Mouse (Mus musculus) MEL (cell line): ENCODE results near the gene Tle1. TPM values are rescaled to one million over a fixed set of nuclear protein-coding genes. Genes with fewer than 3 reads are reported as not detected.
A peak's percentile ranks its signal among the peaks of the same experiment; 100 is the strongest.

Source experiments
- DNase-seq: peaks from one replicate; pipeline ENCODE4 v3.0.0; 2011; ENCODE audit warnings: low read depth, low spot score
- H3K27ac ChIP-seq: 2 replicates; pipeline ENCODE4 v1.5.1; 2012; ENCODE audit warnings: low read depth, mild to moderate bottlenecking, control low read depth, low read length, moderate library complexity; ENCODE audit not compliant: control insufficient read depth
- H3K27me3 ChIP-seq, 2 experiments: fragments of 150-350 bp in 1 of 2; sonication (generic) in 1 of 2; 2 replicates each; pipeline ENCODE4 v1.6.1; 2012; ENCODE audit warnings: low read length in 2 of 2, mild to moderate bottlenecking in 2 of 2, improper control_type of control experiment in 1 of 2, moderate library complexity in 1 of 2; ENCODE audit not compliant: insufficient read depth in 2 of 2, control insufficient read depth in 1 of 2
- H3K36me3 ChIP-seq, 2 experiments: 2 replicates each; pipeline ENCODE4 v1.6.1; 2012 to 2014; ENCODE audit warnings: low read length in 2 of 2, improper control_type of control experiment in 1 of 2, inconsistent platforms in 1 of 2, mild to moderate bottlenecking in 1 of 2; ENCODE audit not compliant: insufficient read depth in 2 of 2, control insufficient read depth in 1 of 2
- H3K4me1 ChIP-seq, 2 experiments: fragments of 150-350 bp in 1 of 2; sonication (generic) in 1 of 2; 2 replicates each; pipeline ENCODE4 v1.6.1; 2012; ENCODE audit warnings: low read length in 2 of 2, improper control_type of control experiment in 1 of 2, mild to moderate bottlenecking in 1 of 2; ENCODE audit not compliant: insufficient read depth in 2 of 2, control insufficient read depth in 1 of 2
- H3K4me3 ChIP-seq, 2 experiments: fragments of 150-350 bp in 1 of 2; sonication (generic) in 1 of 2; 2 replicates each; pipeline ENCODE4 v1.5.1; 2012; ENCODE audit warnings: low read depth in 2 of 2, low read length in 2 of 2, mild to moderate bottlenecking in 2 of 2, moderate library complexity in 2 of 2, control low read depth in 1 of 2, improper control_type of control experiment in 1 of 2; ENCODE audit not compliant: control insufficient read depth in 1 of 2, insufficient read depth in 1 of 2
- H3K79me2 ChIP-seq: 2 replicates; pipeline ENCODE4 v1.6.1; 2012; ENCODE audit warnings: mild to moderate bottlenecking, low read length, moderate library complexity; ENCODE audit not compliant: control insufficient read depth, poor library complexity, insufficient read depth
- H3K9ac ChIP-seq: 2 replicates; pipeline ENCODE4 v1.6.1; 2012; ENCODE audit warnings: low read depth, mild to moderate bottlenecking, control low read depth, low read length, moderate library complexity; ENCODE audit not compliant: control insufficient read depth, poor library complexity, severe bottlenecking
- H3K9me3 ChIP-seq: fragments of 150-350 bp; sonication (generic); replicated peaks from 2 replicates; pipeline ENCODE4 v1.6.1; 2012; ENCODE audit warnings: mild to moderate bottlenecking, low read length, improper control_type of control experiment, moderate library complexity; ENCODE audit not compliant: insufficient read depth
- BHLHE40 ChIP-seq: IDR thresholded peaks from 2 replicates; pipeline ENCODE4 v1.6.1; 2012; ENCODE audit warnings: low read depth, mild to moderate bottlenecking, inconsistent platforms, low read length, improper control_type of control experiment, borderline replicate concordance
- CTCF ChIP-seq, 3 experiments: IDR thresholded peaks in 2 of 3; conservative IDR thresholded peaks in 1 of 3; 2 replicates each; pipeline ENCODE4 v1.5.1; 2011 to 2012; ENCODE audit warnings: low read length in 3 of 3, low read depth in 2 of 3, mild to moderate bottlenecking in 2 of 3, improper control_type of control experiment in 1 of 3, inconsistent platforms in 1 of 3, mixed read lengths in 1 of 3, moderate library complexity in 1 of 3; ENCODE audit not compliant: control insufficient read depth in 1 of 3, insufficient read depth in 1 of 3, poor library complexity in 1 of 3, severe bottlenecking in 1 of 3
- E2F4 ChIP-seq: IDR thresholded peaks from 2 replicates; pipeline ENCODE4 v1.6.1; 2011; ENCODE audit warnings: low read depth, low read length, improper control_type of control experiment, borderline replicate concordance
- EP300 ChIP-seq, 2 experiments: IDR thresholded peaks; 2 replicates each; pipeline ENCODE4 v1.6.1; 2011; ENCODE audit warnings: improper control_type of control experiment in 2 of 2, low read length in 2 of 2, low read depth in 1 of 2, mild to moderate bottlenecking in 1 of 2
- ETS1 ChIP-seq: IDR thresholded peaks from 2 replicates; pipeline ENCODE4 v1.6.1; 2012; ENCODE audit warnings: low read depth, mild to moderate bottlenecking, inconsistent platforms, low read length, improper control_type of control experiment, moderate library complexity
- GABPA ChIP-seq: IDR thresholded peaks from 2 replicates; pipeline ENCODE4 v1.6.1; 2012; ENCODE audit warnings: low read depth, mild to moderate bottlenecking, inconsistent platforms, low read length, improper control_type of control experiment, moderate library complexity
- GATA1 ChIP-seq: IDR thresholded peaks from 2 replicates; pipeline ENCODE4 v1.6.1; 2011; ENCODE audit warnings: low read depth, low read length, improper control_type of control experiment
- HCFC1 ChIP-seq: IDR thresholded peaks from 2 replicates; pipeline ENCODE4 v1.6.1; 2012; ENCODE audit warnings: low read depth, mild to moderate bottlenecking, inconsistent platforms, low read length, improper control_type of control experiment, moderate library complexity
- JUND ChIP-seq: IDR thresholded peaks from 2 replicates; pipeline ENCODE4 v1.6.1; 2011; ENCODE audit warnings: low read depth, mild to moderate bottlenecking, improper control_type of control experiment, low read length
- KAT2A ChIP-seq: conservative IDR thresholded peaks from 2 replicates; pipeline ENCODE4 v1.6.1; 2012; ENCODE audit warnings: low read depth, low read length, improper control_type of control experiment, inconsistent platforms
- MAX ChIP-seq: IDR thresholded peaks from 2 replicates; pipeline ENCODE4 v1.6.1; 2011; ENCODE audit warnings: low read length, improper control_type of control experiment
- MAZ ChIP-seq: IDR thresholded peaks from 2 replicates; pipeline ENCODE4 v1.6.1; 2012; ENCODE audit warnings: low read depth, mild to moderate bottlenecking, inconsistent platforms, low read length, improper control_type of control experiment
- MXI1 ChIP-seq: IDR thresholded peaks from 2 replicates; pipeline ENCODE4 v1.6.1; 2011; ENCODE audit warnings: mild to moderate bottlenecking, low read depth, low read length, improper control_type of control experiment
- NELFE ChIP-seq: IDR thresholded peaks from 2 replicates; pipeline ENCODE4 v1.6.1; 2011; ENCODE audit warnings: low read depth, low read length, improper control_type of control experiment
- NRF1 ChIP-seq: IDR thresholded peaks from 2 replicates; pipeline ENCODE4 v1.6.1; 2014; ENCODE audit warnings: low read depth, mild to moderate bottlenecking, inconsistent platforms, low read length, improper control_type of control experiment, moderate library complexity; ENCODE audit not compliant: poor library complexity, insufficient read depth, severe bottlenecking
- POLR2A ChIP-seq, 2 experiments: IDR thresholded peaks; 2 replicates each; pipeline ENCODE4 v1.6.1; 2011 to 2012; ENCODE audit warnings: low read length in 2 of 2, mild to moderate bottlenecking in 2 of 2, control low read depth in 1 of 2, improper control_type of control experiment in 1 of 2, low read depth in 1 of 2, moderate library complexity in 1 of 2; ENCODE audit not compliant: control insufficient read depth in 1 of 2, insufficient read depth in 1 of 2, poor library complexity in 1 of 2
- POLR2AphosphoS2 ChIP-seq: IDR thresholded peaks from 2 replicates; pipeline ENCODE4 v1.6.1; 2011; ENCODE audit warnings: low read length, improper control_type of control experiment
- POLR2AphosphoS5 ChIP-seq: IDR thresholded peaks from 2 replicates; pipeline ENCODE4 v1.6.1; 2012; ENCODE audit warnings: low read depth, borderline replicate concordance, mild to moderate bottlenecking, inconsistent platforms, low read length, moderate library complexity, mixed read lengths
- SIN3A ChIP-seq: IDR thresholded peaks from 2 replicates; pipeline ENCODE4 v1.6.1; 2012; ENCODE audit warnings: low read length, improper control_type of control experiment, inconsistent platforms
- TAL1 ChIP-seq: IDR thresholded peaks from 2 replicates; pipeline ENCODE4 v1.6.1; 2012; ENCODE audit warnings: mild to moderate bottlenecking, inconsistent platforms, low read length, moderate library complexity, mixed read lengths
- TBP ChIP-seq: IDR thresholded peaks from 2 replicates; pipeline ENCODE4 v1.8.0; 2011; ENCODE audit warnings: low read depth, low read length, improper control_type of control experiment
- TCF12 ChIP-seq: IDR thresholded peaks from 2 replicates; pipeline ENCODE4 v1.6.1; 2014; ENCODE audit warnings: low read depth, mild to moderate bottlenecking, inconsistent platforms, low read length, improper control_type of control experiment, moderate library complexity
- UBTF ChIP-seq: IDR thresholded peaks from 2 replicates; pipeline ENCODE4 v1.6.1; 2012; ENCODE audit warnings: low read depth, mild to moderate bottlenecking, inconsistent platforms, low read length, improper control_type of control experiment, moderate library complexity, borderline replicate concordance; ENCODE audit not compliant: insufficient read depth
- USF1 ChIP-seq: IDR thresholded peaks from 2 replicates; pipeline ENCODE4 v1.6.1; 2014; ENCODE audit warnings: low read depth, mild to moderate bottlenecking, inconsistent platforms, low read length, improper control_type of control experiment, moderate library complexity
- ZMIZ1 ChIP-seq: IDR thresholded peaks from 2 replicates; pipeline ENCODE4 v1.6.1; 2012; ENCODE audit warnings: low read depth, mild to moderate bottlenecking, inconsistent platforms, low read length, improper control_type of control experiment, moderate library complexity
- polyA plus RNA-seq, 2 experiments: library from polyadenylated mRNA; stranded (reverse) in 1 of 2; unstranded in 1 of 2; fragments of >175 nt in 1 of 2; fragments of >200 nt in 1 of 2; gene quantifications; 2 replicates each; pipeline versions ENCODE4 v1.2.1 to v1.2.4; 2012; ENCODE audit warnings: low replicate concordance in 2 of 2, low read depth in 1 of 2; ENCODE audit not compliant: insufficient read length in 2 of 2, insufficient read depth in 1 of 2, missing spikeins in 1 of 2
- total RNA-seq: library from RNA; depleted of rRNA; stranded (reverse); fragments of 300-350 nt; gene quantifications from 2 replicates; pipeline ENCODE4 v1.2.3, GENCODE M21; 2012; rRNA removed

Gene Tle1
- 21.1 TPM in 2 replicates for total RNA-seq
- 10 to 100 TPM in 1 of 2 experiments, not detected in 1; 22.5 TPM for polyA plus RNA-seq

GRCm38 (mm10) chr4:72200559-72201409 lies at the start of gene Tle1:
TSS of gene Tle1 (minus strand) at chr4:72200919.
- peaks cover 4 to 15% of the 10 kb centered on the region in 2 experiments; a peak in 3 of 4 replicates for H3K4me1 ChIP-seq
- DNase-seq = peak; percentile 98
- peak within 1 kb of the TSS; percentile 84 to 96 for H3K4me3 ChIP-seq
- peaks cover 23% of the 10 kb centered on the region for H3K79me2 ChIP-seq
- peaks cover 0 to 30% of the 10 kb centered on the region in 2 experiments; a peak in 2 of 4 replicates for H3K36me3 ChIP-seq
- H3K27me3 ChIP-seq = no peaks in the 10 kb centered on the region
- peak within 1 kb of the TSS; percentile 86 for H3K27ac ChIP-seq
- TF ChIP-seq UBTF (0 out of 2 replicates have a peak, but pooled peaks have one; percentile 42), TCF12 (peak; percentile 60; the same call in 1 of the 2 replicates), MAZ (peak; percentile 91; the same call in 1 of the 2 replicates), NELFE (peak; percentile 77), POLR2AphosphoS2 (peak; percentile 77; the same call in 1 of the 2 replicates), JUND (no peak), CTCF (IDR thresholded peaks at IDR 0.05 in 2 of 3, conservative IDR thresholded peaks at IDR 0.05 in 1 of 3; ENCODE audit: control insufficient read depth in 1 of 3, insufficient read depth in 1 of 3, low read depth in 2 of 3, low read length in 3 of 3, poor library complexity in 1 of 3, severe bottlenecking in 1 of 3) (peak in 1 of 3 experiments; percentile 8; a peak in 2 of 6 replicates), USF1 (0 out of 2 replicates have a peak, but pooled peaks have one; percentile 4), MXI1 (peak; percentile 82), SIN3A (peak; percentile 68), GABPA (no peak), E2F4 (no peak), HCFC1 (peak; percentile 50), MAX (peak; percentile 85), KAT2A (no peak; the same call in 1 of the 2 replicates), ETS1 (0 out of 2 replicates have a peak, but pooled peaks have one; percentile 13), TBP (peak; percentile 33; the same call in 1 of the 2 replicates), BHLHE40 (peak; percentile 91), POLR2A (IDR thresholded peaks at IDR 0.05; ENCODE audit: control insufficient read depth in 1 of 2, insufficient read depth in 1 of 2, low read depth in 1 of 2, low read length in 2 of 2, poor library complexity in 1 of 2) (peak; percentile 74 to 76), POLR2AphosphoS5 (no peak), ZMIZ1 (peak; percentile 65), EP300 (IDR thresholded peaks at IDR 0.05; ENCODE audit: low read depth in 1 of 2, low read length in 2 of 2) (peak in 1 of 2 experiments; percentile 38; a peak in 2 of 4 replicates), NRF1 (0 out of 2 replicates have a peak, but pooled peaks have one; percentile 18), TAL1 (no peak), GATA1 (no peak)
- H3K9ac ChIP-seq = peak within 1 kb of the TSS; percentile 89
- no peaks in the 10 kb centered on the region for H3K9me3 ChIP-seq
